Comparison of ENCODE assay signal across 22 mouse cellular contexts in the genomic region with DNA sequence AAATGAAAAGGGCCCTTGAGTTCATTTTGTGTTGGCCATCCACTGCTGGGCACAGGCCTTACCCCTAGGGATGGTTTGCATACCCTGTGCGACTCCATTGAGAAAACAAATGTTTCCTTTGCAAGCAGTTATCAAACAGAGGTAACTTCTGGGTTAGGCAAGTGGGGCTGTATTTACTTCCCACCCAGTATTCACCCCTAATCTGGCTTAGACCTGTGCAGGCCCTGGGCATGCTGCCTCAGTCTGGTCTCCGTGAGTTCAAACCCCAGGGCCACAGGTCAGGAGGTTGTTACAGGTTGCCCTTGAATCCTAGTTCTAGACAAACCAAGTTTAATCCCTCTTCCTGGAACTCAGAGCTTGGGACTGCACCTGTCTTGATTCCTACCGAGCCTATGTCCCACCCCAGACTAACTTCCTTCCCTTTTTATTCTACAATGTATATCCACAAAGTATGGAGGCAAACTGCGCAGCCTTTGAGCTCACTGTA.
"Had no signal": no experiment of that assay in that cellular context is flagged by ENCODE, and none has a peak within 500 bp of the region (broad histone marks: within the 10 kb centered on the region; RNA-seq: fewer than 3 reads in every experiment).

No protein-coding gene starts in this region.

- H3K9me3 ChIP-seq: lung, embryonic 15.5 days; midbrain, embryonic 10.5 days; midbrain, embryonic 13.5 days had no signal

- H3K36me3 ChIP-seq: lung, embryonic 15.5 days; midbrain, embryonic 10.5 days had no signal

- ATAC-seq: intestine, embryonic 16.5 days; midbrain, embryonic 13.5 days; midbrain, embryonic 16.5 days had no signal

- H3K9ac ChIP-seq: lung, embryonic 15.5 days; midbrain, embryonic 13.5 days had no signal

- H3K27me3 ChIP-seq: lung, embryonic 15.5 days; megakaryocyte, embryonic 14.5 days; midbrain, embryonic 13.5 days had no signal

- H3K4me1 ChIP-seq: lung, embryonic 15.5 days; midbrain, embryonic 13.5 days had no signal

- DNase-seq: kidney, adult 18-20 months; kidney, adult 9 months; kidney, postnatal 14 days; layer of hippocampus, adult 9-11 months; layer of hippocampus, postnatal 36 days; lung, adult 18-20 months; lung, postnatal 10 days; lung, postnatal 36 days; right cerebral cortex, adult 18-20 months; right cerebral cortex, postnatal 14 days; right cerebral cortex, postnatal 4 days; thymus, adult 18-20 months; thymus, postnatal 36 days had no signal

- H3K27ac ChIP-seq: layer of hippocampus, adult 2 months; left cerebral cortex, adult 2 months; lung, embryonic 15.5 days; midbrain, embryonic 10.5 days; midbrain, embryonic 13.5 days; stomach, postnatal 0 days had no signal

- H3K4me3 ChIP-seq: layer of hippocampus, adult 2 months; left cerebral cortex, adult 2 months; lung, embryonic 15.5 days; megakaryocyte, embryonic 14.5 days; midbrain, embryonic 10.5 days; midbrain, embryonic 13.5 days had no signal

- H3K4me2 ChIP-seq: lung, embryonic 15.5 days; midbrain, embryonic 13.5 days had no signal
